Mouse (Mus musculus) subcutaneous adipose tissue, adult 2 months (tissue): Measurements from ENCODE around the gene Gm1113. TPM values are rescaled to one million over a fixed set of nuclear protein-coding genes. Genes with fewer than 3 reads are reported as not detected.

Experiments used
- polyA plus RNA-seq: library from polyadenylated mRNA; depleted of rRNA; stranded (reverse); fragments of >200 nt; gene quantifications from 2 replicates; pipeline ENCODE4 v1.2.3, GENCODE M21; 2012; ENCODE audit warnings: low replicate concordance; rRNA removed

Gm1113 gene
- not detected in 2 replicates for polyA plus RNA-seq

DNA sequence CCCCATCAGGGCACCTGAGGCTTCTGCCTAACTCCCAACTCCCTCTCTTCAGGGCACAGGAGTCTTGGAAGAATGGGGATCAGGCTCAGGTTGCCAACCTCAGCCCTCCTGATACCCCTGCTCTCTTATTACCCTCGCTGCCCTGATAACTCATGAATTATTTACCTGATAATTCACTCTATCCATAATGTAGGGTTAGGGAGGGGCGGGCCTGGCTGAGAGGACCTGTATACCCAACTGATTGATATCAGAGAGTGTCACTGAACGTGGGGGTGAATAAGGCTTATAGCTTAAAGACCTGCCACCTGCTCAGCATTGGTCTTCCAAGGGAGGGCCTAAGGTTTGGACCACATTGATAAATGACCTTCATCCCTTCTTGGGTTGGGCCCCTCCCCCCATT is at the start of gene Gm1113:
Gm1113 (minus strand) TSS at position 101 of the 400 bp plus-strand sequence.

DNA sequence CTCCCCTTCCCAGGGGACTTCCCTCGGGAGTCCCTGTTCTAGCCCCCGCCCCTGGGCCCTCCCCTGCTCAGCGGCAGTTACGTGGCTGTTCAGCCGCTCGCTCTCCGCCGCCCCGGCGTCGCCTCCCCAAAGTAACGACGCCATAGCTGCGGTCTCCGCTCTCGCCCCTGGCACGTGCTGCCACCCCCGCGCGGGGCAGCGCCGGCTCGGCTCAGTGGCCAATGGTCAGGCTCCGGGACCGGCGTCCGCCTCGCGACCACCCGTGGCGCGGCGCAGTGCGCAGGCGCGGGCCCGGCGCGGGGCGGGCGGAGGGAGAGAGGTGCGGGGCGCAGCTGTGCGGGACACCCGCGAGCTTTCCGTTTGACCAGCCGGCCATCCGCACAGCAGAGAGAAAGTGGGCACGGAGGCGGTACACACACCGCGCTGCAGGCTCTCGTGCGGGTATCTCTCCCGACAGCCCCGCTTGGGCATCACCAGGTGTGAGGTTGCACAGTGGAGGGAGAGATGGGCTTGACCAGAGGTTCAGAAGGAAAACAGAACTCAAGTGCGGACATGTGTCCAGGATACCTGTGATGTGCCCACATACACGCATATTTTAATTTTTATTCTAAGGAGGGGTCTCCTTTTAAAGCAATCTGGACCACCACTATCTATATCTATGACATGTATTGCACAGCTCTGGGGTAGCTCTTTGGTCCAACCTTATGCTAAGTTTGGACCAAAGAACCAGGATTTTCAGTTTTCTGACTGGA is 40.4 kb upstream of the Gm1113 start, which contains the start of the genes Ddx25 and Pus3:
Ddx25 (minus strand) TSS at position 272 of the 752 bp plus-strand sequence.
Pus3 (plus strand) TSS at position 339 of the 752 bp plus-strand sequence.

Other genes with a start within 250 kb of the Gm1113 start
- gene Cdon, start 97.1 kb downstream of the Gm1113 start, polyA plus RNA-seq: 12.7 and 25.7 TPM in 2 replicates
- 0.15 TPM in 1 of 2 replicates, not detected in the other for gene Ddx25, start 40.3 kb upstream of the Gm1113 start, polyA plus RNA-seq
- gene Pus3, start 40.3 kb upstream of the Gm1113 start, polyA plus RNA-seq: 2.0 and 4.3 TPM in 2 replicates
- 0.10 and 0.19 TPM in 2 replicates for gene Pate2, start 52.0 kb upstream of the Gm1113 start, polyA plus RNA-seq
- 1.3 and 2.2 TPM in 2 replicates for gene Hyls1, start 52.1 kb upstream of the Gm1113 start, polyA plus RNA-seq
- gene Pate4, start 93.7 kb upstream of the Gm1113 start, polyA plus RNA-seq: not detected in 2 replicates
- gene Pate3, start 129.9 kb upstream of the Gm1113 start, polyA plus RNA-seq: not detected in 2 replicates
- gene Pate1, start 169.1 kb upstream of the Gm1113 start, polyA plus RNA-seq: not detected in 2 replicates
- gene Gm17677, start 222.8 kb upstream of the Gm1113 start, polyA plus RNA-seq: not detected in 2 replicates